Mouse (Mus musculus) MN1 (cell line): ENCODE data around the gene Pagr1a.

Experiments used
- DNase-seq: peaks from one replicate; pipeline ENCODE4 v3.0.0-alpha.2; 2016; ENCODE audit warnings: low spot score

Gene Pagr1a

GRCm38 (mm10) chr7:127003620-127004019, 13.5 kb downstream of the Pagr1a start:
- no peak for DNase-seq

- DNase-seq, result no peak
Observed at GRCm38 (mm10) chr7:126999568-126999967, 17.6 kb downstream of the Pagr1a start.

GRCm38 (mm10) chr7:126996449-126996848, 20.7 kb downstream of the Pagr1a start:
- no peak for DNase-seq

- no peak for DNase-seq
Observed at GRCm38 (mm10) chr7:126988816-126989215, 28.3 kb downstream of the Pagr1a start.

- peak; percentile 63 for DNase-seq
Observed at GRCm38 (mm10) chr7:126986319-126986718, 30.8 kb downstream of the Pagr1a start.

GRCm38 (mm10) chr7:126984667-126985444, 32.3 kb downstream of the Pagr1a start:
- DNase-seq, result no peak

GRCm38 (mm10) chr7:126983113-126983512, 34.0 kb downstream of the Pagr1a start:
- no peak for DNase-seq

- DNase-seq, result no peak
Observed at GRCm38 (mm10) chr7:126982054-126982453, 35.1 kb downstream of the Pagr1a start.

GRCm38 (mm10) chr7:126981601-126982000, 35.6 kb downstream of the Pagr1a start:
- DNase-seq, result no peak

- no peak for DNase-seq
Observed at GRCm38 (mm10) chr7:126978841-126979240, 38.3 kb downstream of the Pagr1a start.

- DNase-seq, result peak; percentile 30
Observed at GRCm38 (mm10) chr7:126976878-126977459, 40.2 kb downstream of the Pagr1a start.

GRCm38 (mm10) chr7:126975950-126976866, 40.9 kb downstream of the Pagr1a start, which contains the start of gene Cdiptos:
Cdiptos (minus strand) TSS chr7:126976098.
- peak; percentile 97 for DNase-seq

- no peak for DNase-seq
Observed at GRCm38 (mm10) chr7:126975893-126975949, 41.4 kb downstream of the Pagr1a start, which contains the start of gene Cdipt. Cdipt (plus strand) TSS chr7:126975914.

- no peak for DNase-seq
Observed at GRCm38 (mm10) chr7:126975493-126975892, 41.7 kb downstream of the Pagr1a start.

- no peak for DNase-seq
Observed at GRCm38 (mm10) chr7:126967361-126967760, 49.8 kb downstream of the Pagr1a start.

GRCm38 (mm10) chr7:126965568-126965967, 51.6 kb downstream of the Pagr1a start:
- DNase-seq, result no peak
